ENCODE assay signal across 10 mouse cellular contexts in genomic region chr6:98994104-98994787, GRCm38 (mm10).
DNase-seq lines count a peak whose midpoint lies in the region; ATAC-seq and TF ChIP-seq lines count a peak whose summit lies in the region.
"Had no signal": no experiment of that assay in that cellular context is flagged by ENCODE, and none has a peak within 500 bp of the region (broad histone marks: within the 10 kb centered on the region; RNA-seq: fewer than 3 reads in every experiment).

No protein-coding gene starts in this region.

- peak; percentile 81 for ATAC-seq in hindbrain, embryonic 15.5 days (ENCODE audit: low FRiP score, low read depth)
- no peak for ATAC-seq in liver, embryonic 12.5 days

- peak in 1 of 2 experiments; percentile 30 for DNase-seq in heart, adult 2 months
- DNase-seq in heart, postnatal 14 days = no peak
- peak; percentile 81 for DNase-seq in A20 (ENCODE audit: low read depth, low spot score)
- DNase-seq in cerebellum, postnatal 25 days = peak; percentile 34 to 44
- no peak for DNase-seq in gastrocnemius, adult 8-10 months (ENCODE audit: low spot score in 2 of 2)
- no peak for DNase-seq in thymus, postnatal 0 days (ENCODE audit: low spot score)
- DNase-seq: kidney, postnatal 4 days; right cerebral cortex, postnatal 25 days had no signal

- 50% methylated on average over 21 of the region's 21 CpGs for WGBS in heart, adult 2 months
- WGBS in hindbrain, embryonic 15.5 days = 20% methylated on average over 21 of the region's 21 CpGs
- WGBS in liver, embryonic 12.5 days (ENCODE audit: insufficient replicate concordance) = 80% methylated on average over 21 of the region's 21 CpGs

- no peaks in the 10 kb centered on the region for H3K9me3 ChIP-seq in hindbrain, embryonic 15.5 days
- no peaks in the 10 kb centered on the region for H3K9me3 ChIP-seq in liver, embryonic 12.5 days (replicated peaks)

- peak overlapping the region; percentile 18 for H3K27ac ChIP-seq in heart, adult 2 months
- 0 out of 2 replicates have a peak overlapping the region, but pooled peaks have one; percentile 23 for H3K27ac ChIP-seq in hindbrain, embryonic 15.5 days (replicated peaks)
- no peak overlapping the region for H3K27ac ChIP-seq in liver, embryonic 12.5 days

- peak overlapping the region; percentile 29 for H3K4me2 ChIP-seq in hindbrain, embryonic 15.5 days
- H3K4me2 ChIP-seq in liver, embryonic 12.5 days = no peak overlapping the region

- no peak for TF ChIP-seq POLR2A in heart, adult 2 months (IDR thresholded peaks at IDR 0.05; ENCODE audit: insufficient read depth, low read depth, low read length)

- H3K27me3 ChIP-seq in heart, adult 2 months (ENCODE audit: control insufficient read depth, insufficient read depth, low read length) = no peaks in the 10 kb centered on the region
- no peaks in the 10 kb centered on the region for H3K27me3 ChIP-seq in hindbrain, embryonic 15.5 days
- no peaks in the 10 kb centered on the region for H3K27me3 ChIP-seq in liver, embryonic 12.5 days (replicated peaks)

- H3K4me3 ChIP-seq in heart, adult 2 months = no peak overlapping the region
- H3K4me3 ChIP-seq in hindbrain, embryonic 15.5 days = no peak overlapping the region
- H3K4me3 ChIP-seq in liver, embryonic 12.5 days = no peak overlapping the region

- intact Hi-C loops in heart, adult 2 months (cut with DNase I) = no loop called here
- intact Hi-C loops in heart, postnatal 14 days (cut with DNase I) = loop anchor here (5.0 kb wide), 1 partner anchor 33 kb away; no protein-coding TSS in a partner anchor

- no peak overlapping the region for H3K9ac ChIP-seq in heart, adult 2 months (ENCODE audit: low read depth, low read length)
- no peak overlapping the region for H3K9ac ChIP-seq in hindbrain, embryonic 15.5 days
- H3K9ac ChIP-seq in liver, embryonic 12.5 days = no peak overlapping the region

- H3K36me3 ChIP-seq in heart, adult 2 months (ENCODE audit: control insufficient read depth, insufficient read depth, low read length) = peaks cover 16% of the 10 kb centered on the region
- H3K36me3 ChIP-seq in hindbrain, embryonic 15.5 days = no peaks in the 10 kb centered on the region
- H3K36me3 ChIP-seq in liver, embryonic 12.5 days = peaks cover 7% of the 10 kb centered on the region

- H3K79me2 ChIP-seq in heart, adult 2 months (replicated peaks; ENCODE audit: control insufficient read depth, insufficient read depth, low read length) = no peaks in the 10 kb centered on the region

- TF ChIP-seq EP300 in heart, adult 2 months (IDR thresholded peaks at IDR 0.05; ENCODE audit: insufficient read depth, low read depth, low read length) = no peak

- H3K4me1 ChIP-seq in heart, adult 2 months (ENCODE audit: control insufficient read depth, insufficient read depth, low read length) = peaks cover 15% of the 10 kb centered on the region
- peaks cover 19% of the 10 kb centered on the region for H3K4me1 ChIP-seq in hindbrain, embryonic 15.5 days (replicated peaks)
- peaks cover 31% of the 10 kb centered on the region for H3K4me1 ChIP-seq in liver, embryonic 12.5 days

- TF ChIP-seq CTCF in heart, adult 2 months (IDR thresholded peaks at IDR 0.05) = no peak

Comparison
In these comparisons a context has a peak if more than half of its experiments do, and no peak if none do; other contexts are left out.
1. DNase-seq: peak in A20 (single experiment) and cerebellum, postnatal 25 days (2 of 2); none in heart, postnatal 14 days (0 of 2), gastrocnemius, adult 8-10 months (0 of 2) and thymus, postnatal 0 days (single experiment).